Comparison of ENCODE assay signal across 14 mouse cellular contexts in the genomic region with DNA sequence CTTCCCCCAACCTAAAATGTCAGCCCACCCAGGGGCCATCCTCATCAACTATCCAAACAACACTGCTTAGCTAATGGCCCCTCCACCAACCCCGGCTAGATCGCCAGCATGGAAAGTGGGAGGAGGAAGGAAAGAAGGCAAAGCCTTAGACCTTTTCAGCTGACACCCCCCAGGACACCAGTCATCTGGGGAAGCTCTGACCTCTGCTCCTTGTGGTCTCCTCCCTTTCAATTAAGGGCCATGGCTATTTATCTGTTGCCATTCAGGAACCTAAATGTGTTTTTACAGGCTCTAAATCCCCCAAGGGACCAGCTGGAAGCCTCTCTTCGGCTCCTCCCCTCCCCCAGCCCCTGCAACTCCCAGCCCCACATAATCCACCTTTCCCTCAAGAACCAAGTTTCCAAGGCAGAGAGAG. TPM values are rescaled to one million over a fixed set of nuclear protein-coding genes. Genes with fewer than 3 reads are reported as not detected.
DNase-seq lines count a peak whose midpoint lies in the region; ATAC-seq and TF ChIP-seq lines count a peak whose summit lies in the region.
"Had no signal": no experiment of that assay in that cellular context is flagged by ENCODE, and none has a peak within 500 bp of the region (broad histone marks: within the 10 kb centered on the region; RNA-seq: fewer than 3 reads in every experiment).

No protein-coding gene starts in this region.

- H3K36me3 ChIP-seq in heart, embryonic 10.5 days = no peaks in the 10 kb centered on the region
- no peaks in the 10 kb centered on the region for H3K36me3 ChIP-seq in midbrain, embryonic 12.5 days
- no peaks in the 10 kb centered on the region for H3K36me3 ChIP-seq in midbrain, postnatal 0 days (ENCODE audit: insufficient read depth, low read length)
- H3K36me3 ChIP-seq in embryonic facial prominence, embryonic 11.5 days (replicated peaks; ENCODE audit: control insufficient read depth, insufficient read depth, low read depth, low read length) = no peaks in the 10 kb centered on the region
- H3K36me3 ChIP-seq: hindbrain, embryonic 12.5 days; neural tube, embryonic 12.5 days had no signal

- intact Hi-C loops in heart, postnatal 36 days (cut with DNase I) = no loop called here

- H3K9ac ChIP-seq in midbrain, embryonic 12.5 days (replicated peaks) = no peak overlapping the region
- no peak overlapping the region for H3K9ac ChIP-seq in midbrain, postnatal 0 days (replicated peaks; ENCODE audit: low read length, poor library complexity, severe bottlenecking)
- H3K9ac ChIP-seq in embryonic facial prominence, embryonic 11.5 days (replicated peaks; ENCODE audit: low read length) = no peak overlapping the region
- H3K9ac ChIP-seq: hindbrain, embryonic 12.5 days; neural tube, embryonic 12.5 days had no signal

- peak overlapping the region; percentile 1; the same call in 1 of the 2 replicates for H3K4me2 ChIP-seq in midbrain, embryonic 12.5 days (replicated peaks)
- no peak overlapping the region for H3K4me2 ChIP-seq in midbrain, postnatal 0 days (ENCODE audit: low read depth, low read length, poor library complexity, severe bottlenecking)
- no peak overlapping the region for H3K4me2 ChIP-seq in embryonic facial prominence, embryonic 11.5 days (ENCODE audit: low read depth, low read length)
- H3K4me2 ChIP-seq: hindbrain, embryonic 12.5 days; neural tube, embryonic 12.5 days had no signal

- no peak for TF ChIP-seq CTCF in midbrain, postnatal 0 days (IDR thresholded peaks at IDR 0.05)

- DNase-seq in heart, embryonic 10.5 days (ENCODE audit: low spot score) = peak; percentile 62
- no peak for DNase-seq in heart, postnatal 36 days
- DNase-seq in midbrain, postnatal 0 days (ENCODE audit: low spot score) = no peak
- peak; percentile 43 for DNase-seq in embryonic facial prominence, embryonic 11.5 days (ENCODE audit: low spot score)
- DNase-seq in retina, postnatal 1 day = peak; percentile 32
- DNase-seq in frontal cortex, postnatal 14 days (ENCODE audit: low spot score in 2 of 2) = no peak
- DNase-seq: cerebellum, adult 9-11 months; heart, adult 18-20 months; kidney, adult 8-10 months; lung, adult 18-20 months had no signal

- H3K27me3 ChIP-seq in heart, embryonic 10.5 days (ENCODE audit: insufficient read depth, poor library complexity, severe bottlenecking) = no peaks in the 10 kb centered on the region
- H3K27me3 ChIP-seq in midbrain, embryonic 12.5 days = peaks cover 10% of the 10 kb centered on the region; the same call in 1 of the 2 replicates
- no peaks in the 10 kb centered on the region for H3K27me3 ChIP-seq in midbrain, postnatal 0 days (ENCODE audit: insufficient read depth, low read length)
- H3K27me3 ChIP-seq in embryonic facial prominence, embryonic 11.5 days (ENCODE audit: control insufficient read depth, insufficient read depth, low read length) = no peaks in the 10 kb centered on the region
- H3K27me3 ChIP-seq: hindbrain, embryonic 12.5 days; neural tube, embryonic 12.5 days had no signal

- H3K4me1 ChIP-seq in heart, embryonic 10.5 days = peaks cover 44% of the 10 kb centered on the region
- H3K4me1 ChIP-seq in midbrain, embryonic 12.5 days = peaks cover 24% of the 10 kb centered on the region
- H3K4me1 ChIP-seq in midbrain, postnatal 0 days (ENCODE audit: insufficient read depth, low read length) = no peaks in the 10 kb centered on the region
- H3K4me1 ChIP-seq in embryonic facial prominence, embryonic 11.5 days (ENCODE audit: control insufficient read depth, insufficient read depth, low read length) = peaks cover 2% of the 10 kb centered on the region

- no peak for ATAC-seq in midbrain, embryonic 12.5 days (ENCODE audit: low FRiP score, low read depth)
- ATAC-seq in midbrain, postnatal 0 days (ENCODE audit: low FRiP score) = no peak
- ATAC-seq in embryonic facial prominence, embryonic 11.5 days (replicated peaks; ENCODE audit: insufficient number of reproducible peaks, low FRiP score, low TSS enrichment, low read depth) = no peak
- ATAC-seq in frontal cortex, adult (ENCODE audit: low TSS enrichment) = no peak

- peak overlapping the region; percentile 10; the same call in 1 of the 2 replicates for H3K4me3 ChIP-seq in heart, embryonic 10.5 days
- H3K4me3 ChIP-seq in midbrain, embryonic 12.5 days = no peak overlapping the region
- H3K4me3 ChIP-seq in midbrain, postnatal 0 days (ENCODE audit: low read depth, low read length) = no peak overlapping the region
- no peak overlapping the region for H3K4me3 ChIP-seq in embryonic facial prominence, embryonic 11.5 days (ENCODE audit: low read depth, low read length)
- H3K4me3 ChIP-seq: hindbrain, embryonic 12.5 days; neural tube, embryonic 12.5 days had no signal

- WGBS in heart, embryonic 10.5 days = 4% methylated on average over 3 of the region's 3 CpGs
- 4% methylated on average over 3 of the region's 3 CpGs for WGBS in midbrain, embryonic 12.5 days
- WGBS in midbrain, postnatal 0 days = 34% methylated on average over 3 of the region's 3 CpGs
- 5% methylated on average over 3 of the region's 3 CpGs for WGBS in embryonic facial prominence, embryonic 11.5 days

- no peak overlapping the region for H3K27ac ChIP-seq in heart, embryonic 10.5 days
- no peak overlapping the region for H3K27ac ChIP-seq in midbrain, embryonic 12.5 days (replicated peaks)
- H3K27ac ChIP-seq in midbrain, postnatal 0 days (ENCODE audit: low read depth, low read length) = no peak overlapping the region
- H3K27ac ChIP-seq in embryonic facial prominence, embryonic 11.5 days (replicated peaks; ENCODE audit: low read depth, low read length) = no peak overlapping the region
- H3K27ac ChIP-seq: hindbrain, embryonic 12.5 days; neural tube, embryonic 12.5 days had no signal

- H3K9me3 ChIP-seq in heart, embryonic 10.5 days = no peaks in the 10 kb centered on the region
- H3K9me3 ChIP-seq in midbrain, embryonic 12.5 days = no peaks in the 10 kb centered on the region
- H3K9me3 ChIP-seq in midbrain, postnatal 0 days (ENCODE audit: low read length) = no peaks in the 10 kb centered on the region
- no peaks in the 10 kb centered on the region for H3K9me3 ChIP-seq in embryonic facial prominence, embryonic 11.5 days (replicated peaks; ENCODE audit: control insufficient read depth, low read length)
- H3K9me3 ChIP-seq: hindbrain, embryonic 12.5 days; neural tube, embryonic 12.5 days had no signal

RNA-seq across cellular contexts. Expression of a gene that starts 42.3 kb away (rescaled TPM):
- 18.3 and 24.7 TPM in 2 replicates for polyA plus RNA-seq in heart, embryonic 10.5 days (2016; fragmentation: Nextera tagmentation; extraction: Ambion mirVana)
- total RNA-seq in heart, postnatal 36 days (2021) = 10 to 100 TPM; 28.8 to 35.3 TPM
- polyA plus RNA-seq in midbrain, embryonic 12.5 days (2016; fragmentation: Nextera tagmentation; extraction: Ambion mirVana) = 75.5 and 80.6 TPM in 2 replicates
- total RNA-seq in midbrain, postnatal 0 days (2014; rRNA removed) = 57.5 and 58.7 TPM in 2 replicates
- 28.6 and 35.2 TPM in 2 replicates for polyA plus RNA-seq in midbrain, postnatal 0 days (2015; fragmentation: Nextera tagmentation; extraction: Ambion mirVana)
- 30.5 and 35.4 TPM in 2 replicates for polyA plus RNA-seq in embryonic facial prominence, embryonic 11.5 days (2014; fragmentation: Nextera tagmentation; extraction: Ambion mirVana)

Comparison
In these comparisons a context has a peak if more than half of its experiments do, and no peak if none do; other contexts are left out.
1. DNase-seq: peak in heart, embryonic 10.5 days (single experiment), embryonic facial prominence, embryonic 11.5 days (single experiment) and retina, postnatal 1 day (single experiment); none in heart, postnatal 36 days (0 of 2), midbrain, postnatal 0 days (single experiment) and frontal cortex, postnatal 14 days (0 of 2).